Mouse (Mus musculus): ENCODE results near the gene Prok2. TPM values are rescaled to one million over a fixed set of nuclear protein-coding genes. Genes with fewer than 3 reads are reported as not detected.

Prok2 gene
- total and polyA plus RNA-seq, 3 experiments: 0.21 TPM; not detected in 2

- TF ChIP-seq CTCF (conservative IDR thresholded peaks at IDR 0.05 in 1 of 2, IDR thresholded peaks at IDR 0.05 in 1 of 2; ENCODE audit: low read depth in 2 of 2, low read length in 2 of 2) (no peak), USF2 (conservative IDR thresholded peaks at IDR 0.05; ENCODE audit: low read depth, low read length) (no peak), MAX (IDR thresholded peaks at IDR 0.05; ENCODE audit: low read length) (no peak), BHLHE40 (IDR thresholded peaks at IDR 0.05; ENCODE audit: low read depth, low read length) (no peak), HCFC1 (IDR thresholded peaks at IDR 0.05; ENCODE audit: low read depth, low read length) (no peak), CHD2 (IDR thresholded peaks at IDR 0.05; ENCODE audit: low read length) (no peak), UBTF (IDR thresholded peaks at IDR 0.05; ENCODE audit: low read depth, low read length) (no peak), E2F4 (IDR thresholded peaks at IDR 0.05; ENCODE audit: insufficient replicate concordance, low read depth, low read length) (no peak), MYC (IDR thresholded peaks at IDR 0.05; ENCODE audit: low read depth, low read length) (no peak), GABPA (IDR thresholded peaks at IDR 0.05; ENCODE audit: insufficient replicate concordance, low read depth, low read length) (no peak), POLR2AphosphoS2 (IDR thresholded peaks at IDR 0.05; ENCODE audit: low read depth, low read length) (no peak)
- in situ Hi-C loops (cut with MboI; ENCODE audit: low pct_ligation_motif_present, low pct_unique_long_range_greater_than_20kb, low sequenced_read_pairs): no loop called here
- Histone ChIP-seq H3K9me3 (replicated peaks; ENCODE audit: low read length) (peaks cover 8% of the 10 kb centered on the region), H3K4me1 (ENCODE audit: control insufficient read depth in 1 of 2, insufficient read depth in 2 of 2) (no peaks in the 10 kb centered on the region), H3K36me3 (replicated peaks in 1 of 2; ENCODE audit: control insufficient read depth in 1 of 2, insufficient read depth in 1 of 2, low read length in 1 of 2) (no peaks in the 10 kb centered on the region), H3K9ac (ENCODE audit: insufficient read depth, low read depth) (no peak within 1 kb of the TSS), H3K27me3 (replicated peaks) (no peaks in the 10 kb centered on the region), H3K4me3 (replicated peaks in 1 of 3; ENCODE audit: low read depth in 2 of 3, low read length in 2 of 3, poor library complexity in 1 of 3) (no peak within 1 kb of the TSS), H3K4me2 (ENCODE audit: insufficient read depth, low read depth, poor library complexity, severe bottlenecking) (no peak within 1 kb of the TSS), H3K27ac (ENCODE audit: insufficient read depth, low read depth) (no peak within 1 kb of the TSS), H3K79me2 (replicated peaks; ENCODE audit: control insufficient read depth, extremely low read depth, insufficient read depth, poor library complexity, severe bottlenecking) (no peaks in the 10 kb centered on the region)
- no peak for DNase-seq (ENCODE audit: extremely low read depth)
- dilution Hi-C loops (cut with MboI; ENCODE audit: extremely low pct_ligation_motif_present, extremely low pct_unique_long_range_greater_than_20kb, low sequenced_read_pairs): no loop called here
Observed at GRCm38 (mm10) chr6:99692206-99692915, 33.8 kb downstream of the Prok2 start, which contains the start of gene Gpr27. Gene Gpr27 (plus strand): TSS chr6:99692679.

DNA sequence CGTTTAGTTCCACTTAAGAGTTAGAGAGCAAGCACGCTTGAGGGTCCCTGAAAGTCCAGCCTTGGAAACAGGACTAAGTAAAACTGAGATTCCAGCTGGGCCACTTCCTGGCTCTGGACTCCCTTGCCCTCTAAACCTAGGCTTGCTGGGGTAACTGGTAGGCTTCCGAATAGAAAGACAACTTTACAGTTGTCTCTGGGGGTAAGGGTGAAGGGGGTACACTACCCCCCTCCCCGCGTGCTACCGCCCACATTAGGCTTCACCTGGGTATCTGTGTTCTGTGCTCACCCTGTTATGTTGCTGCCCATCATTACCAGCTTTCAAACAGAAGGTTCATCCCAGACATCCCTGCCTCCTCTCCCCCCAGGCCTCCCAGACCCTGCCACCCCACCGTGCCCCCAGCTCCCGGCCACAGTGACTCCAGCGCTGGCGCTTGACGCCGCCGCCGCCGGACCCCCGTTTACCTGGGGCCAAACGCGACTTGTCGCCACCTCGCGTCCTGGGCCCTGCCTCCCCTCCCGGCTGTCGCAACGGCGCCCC, 34.5 kb downstream of the Prok2 start:
- H3K4me3 ChIP-seq (replicated peaks in 1 of 3; ENCODE audit: low read depth in 2 of 3, low read length in 2 of 3, poor library complexity in 1 of 3): no peak overlapping the region
- no peaks in the 10 kb centered on the region for H3K36me3 ChIP-seq (replicated peaks in 1 of 2; ENCODE audit: control insufficient read depth in 1 of 2, insufficient read depth in 1 of 2, low read length in 1 of 2)
- TF ChIP-seq MYC (IDR thresholded peaks at IDR 0.05; ENCODE audit: low read depth, low read length) (no peak), TCF12 (IDR thresholded peaks at IDR 0.05; ENCODE audit: low read depth, low read length) (no peak), NELFE (IDR thresholded peaks at IDR 0.05; ENCODE audit: low read depth, low read length) (no peak), E2F4 (IDR thresholded peaks at IDR 0.05; ENCODE audit: insufficient replicate concordance, low read depth, low read length) (no peak), USF2 (conservative IDR thresholded peaks at IDR 0.05; ENCODE audit: low read depth, low read length) (no peak), MXI1 (IDR thresholded peaks at IDR 0.05; ENCODE audit: low read depth, low read length) (no peak), JUN (IDR thresholded peaks at IDR 0.05; ENCODE audit: insufficient read depth, low read depth, low read length) (no peak), POLR2A (IDR thresholded peaks at IDR 0.05; ENCODE audit: low read depth, low read length) (no peak), RCOR1 (conservative IDR thresholded peaks at IDR 0.05; ENCODE audit: low read depth, low read length) (no peak), ZMIZ1 (IDR thresholded peaks at IDR 0.05; ENCODE audit: low read depth, low read length) (no peak), BHLHE40 (IDR thresholded peaks at IDR 0.05; ENCODE audit: low read depth, low read length) (no peak), MAFK (IDR thresholded peaks at IDR 0.05; ENCODE audit: insufficient replicate concordance, low read length) (no peak), SIN3A (IDR thresholded peaks at IDR 0.05; ENCODE audit: low read length) (no peak), JUND (conservative IDR thresholded peaks at IDR 0.05; ENCODE audit: low read depth, low read length) (no peak), CHD1 (IDR thresholded peaks at IDR 0.05; ENCODE audit: low read depth, low read length) (no peak), NRF1 (IDR thresholded peaks at IDR 0.05; ENCODE audit: low read depth, low read length) (no peak)
- dilution Hi-C loops (cut with MboI; ENCODE audit: extremely low pct_ligation_motif_present, extremely low pct_unique_long_range_greater_than_20kb, low sequenced_read_pairs): no loop called here
- H3K9ac ChIP-seq (ENCODE audit: insufficient read depth, low read depth): no peak overlapping the region
- in situ Hi-C loops (cut with MboI; ENCODE audit: low pct_ligation_motif_present, low pct_unique_long_range_greater_than_20kb, low sequenced_read_pairs): no loop called here
- no peak overlapping the region for H3K4me2 ChIP-seq (ENCODE audit: insufficient read depth, low read depth, poor library complexity, severe bottlenecking)
- H3K27me3 ChIP-seq (replicated peaks): no peaks in the 10 kb centered on the region
- H3K27ac ChIP-seq (ENCODE audit: insufficient read depth, low read depth): no peak overlapping the region
- no peaks in the 10 kb centered on the region for H3K4me1 ChIP-seq (ENCODE audit: control insufficient read depth in 1 of 2, insufficient read depth in 2 of 2)
- H3K79me2 ChIP-seq (replicated peaks; ENCODE audit: control insufficient read depth, extremely low read depth, insufficient read depth, poor library complexity, severe bottlenecking): no peaks in the 10 kb centered on the region
- no peak for DNase-seq (ENCODE audit: extremely low read depth)
- H3K9me3 ChIP-seq (replicated peaks; ENCODE audit: low read length): peaks cover 8% of the 10 kb centered on the region
